Mouse (Mus musculus): Measurements from ENCODE around the gene Rbm8a2.

GRCm38 (mm10) chr1:176018523-176018922, 39.6 kb upstream of the Rbm8a2 start:
- no peak for TF ChIP-seq CTCF (IDR thresholded peaks at IDR 0.05; ENCODE audit: extremely low read depth, insufficient read depth, insufficient read length, insufficient replicate concordance)
- no peak for TF ChIP-seq POLR2A (IDR thresholded peaks at IDR 0.05; ENCODE audit: low read depth, low read length)
